Comparison of ENCODE assay signal across 8 mouse cellular contexts in the genomic region with DNA sequence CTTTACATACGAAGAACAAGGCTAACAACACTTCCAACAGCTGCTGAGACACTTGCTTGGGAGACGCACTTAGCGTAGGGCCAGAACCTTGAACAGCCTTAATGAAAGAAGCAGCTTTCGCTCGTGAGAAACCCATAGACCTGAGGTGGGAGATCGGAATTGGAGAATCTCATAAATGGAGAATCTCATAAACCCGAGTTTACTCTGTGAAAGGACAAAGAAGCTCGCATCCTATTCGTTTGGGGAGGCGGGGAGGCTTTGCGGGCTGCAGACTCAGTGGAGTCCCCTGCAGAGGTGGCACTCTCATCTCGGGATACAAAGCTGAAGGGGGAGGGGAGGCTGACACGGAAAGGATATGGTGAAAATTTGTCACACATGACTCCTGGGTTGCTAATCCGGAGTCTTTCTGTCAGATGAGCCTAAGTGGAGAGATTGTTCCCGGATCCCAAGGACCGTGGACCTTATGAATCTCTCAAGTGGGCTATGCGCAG. TPM values are rescaled to one million over a fixed set of nuclear protein-coding genes. Genes with fewer than 3 reads are reported as not detected.
DNase-seq lines count a peak whose midpoint lies in the region; ATAC-seq lines count a peak whose summit lies in the region.

No protein-coding gene starts in this region.

- no peak for ATAC-seq in heart, embryonic 11.5 days (replicated peaks; ENCODE audit: insufficient number of reproducible peaks, low FRiP score, low TSS enrichment)
- no peak for ATAC-seq in embryonic facial prominence, embryonic 14.5 days (ENCODE audit: low read depth)
- ATAC-seq in intestine, embryonic 16.5 days = no peak
- no peak for ATAC-seq in midbrain, embryonic 14.5 days (ENCODE audit: low FRiP score, low TSS enrichment)

- H3K9me3 ChIP-seq in heart, embryonic 11.5 days (replicated peaks; ENCODE audit: control insufficient read depth, low read length) = no peaks in the 10 kb centered on the region
- no peaks in the 10 kb centered on the region for H3K9me3 ChIP-seq in embryonic facial prominence, embryonic 14.5 days (ENCODE audit: control insufficient read depth, low read length)
- no peaks in the 10 kb centered on the region for H3K9me3 ChIP-seq in intestine, embryonic 16.5 days (ENCODE audit: control insufficient read depth, low read length)
- no peaks in the 10 kb centered on the region for H3K9me3 ChIP-seq in midbrain, embryonic 14.5 days (ENCODE audit: control insufficient read depth, low read length)

- peak overlapping the region; percentile 84 for H3K4me3 ChIP-seq in heart, embryonic 11.5 days (ENCODE audit: low read depth, low read length)
- peak overlapping the region; percentile 64 for H3K4me3 ChIP-seq in embryonic facial prominence, embryonic 14.5 days (ENCODE audit: low read depth, low read length)
- peak overlapping the region; percentile 6; the same call in 1 of the 2 replicates for H3K4me3 ChIP-seq in intestine, embryonic 16.5 days (ENCODE audit: low read length)
- H3K4me3 ChIP-seq in midbrain, embryonic 14.5 days (replicated peaks; ENCODE audit: low read depth, low read length) = peak overlapping the region; percentile 77

- no peaks in the 10 kb centered on the region for H3K36me3 ChIP-seq in heart, embryonic 11.5 days (ENCODE audit: control insufficient read depth, insufficient read depth, low read length)
- H3K36me3 ChIP-seq in embryonic facial prominence, embryonic 14.5 days (ENCODE audit: control insufficient read depth, insufficient read depth, low read length) = no peaks in the 10 kb centered on the region
- no peaks in the 10 kb centered on the region for H3K36me3 ChIP-seq in intestine, embryonic 16.5 days (ENCODE audit: control insufficient read depth, insufficient read depth, low read length)
- H3K36me3 ChIP-seq in midbrain, embryonic 14.5 days (ENCODE audit: control insufficient read depth, insufficient read depth, low read length) = no peaks in the 10 kb centered on the region

- no peak overlapping the region for H3K27ac ChIP-seq in heart, embryonic 11.5 days (ENCODE audit: low read depth, low read length)
- H3K27ac ChIP-seq in embryonic facial prominence, embryonic 14.5 days (replicated peaks; ENCODE audit: low read depth, low read length) = no peak overlapping the region
- no peak overlapping the region for H3K27ac ChIP-seq in intestine, embryonic 16.5 days (ENCODE audit: low read length)
- peak overlapping the region; percentile 55 for H3K27ac ChIP-seq in midbrain, embryonic 14.5 days (replicated peaks; ENCODE audit: low read depth, low read length)

- H3K4me1 ChIP-seq in heart, embryonic 11.5 days (ENCODE audit: control insufficient read depth, insufficient read depth, low read length) = peaks cover 24% of the 10 kb centered on the region
- 0 out of 2 replicates have a peak, but pooled peaks cover 6% of the 10 kb centered on the region for H3K4me1 ChIP-seq in embryonic facial prominence, embryonic 14.5 days (ENCODE audit: control insufficient read depth, insufficient read depth, low read length)
- peaks cover 22% of the 10 kb centered on the region for H3K4me1 ChIP-seq in intestine, embryonic 16.5 days (ENCODE audit: control insufficient read depth, insufficient read depth, low read length)
- peaks cover 31% of the 10 kb centered on the region for H3K4me1 ChIP-seq in midbrain, embryonic 14.5 days (ENCODE audit: control insufficient read depth, insufficient read depth, low read length)

- H3K9ac ChIP-seq in heart, embryonic 11.5 days (ENCODE audit: low read depth, low read length) = peak overlapping the region; percentile 47
- 0 out of 2 replicates have a peak overlapping the region, but pooled peaks have one; percentile 25 for H3K9ac ChIP-seq in embryonic facial prominence, embryonic 14.5 days (ENCODE audit: low read depth, low read length)
- no peak overlapping the region for H3K9ac ChIP-seq in intestine, embryonic 16.5 days (ENCODE audit: low read depth, low read length)
- peak overlapping the region; percentile 18; the same call in 1 of the 2 replicates for H3K9ac ChIP-seq in midbrain, embryonic 14.5 days (replicated peaks; ENCODE audit: low read length)

- peak overlapping the region; percentile 98 for H3K4me2 ChIP-seq in heart, embryonic 11.5 days
- H3K4me2 ChIP-seq in embryonic facial prominence, embryonic 14.5 days (ENCODE audit: low read depth, low read length) = peak overlapping the region; percentile 90
- H3K4me2 ChIP-seq in intestine, embryonic 16.5 days (ENCODE audit: low read depth, low read length) = peak overlapping the region; percentile 87
- peak overlapping the region; percentile 91 for H3K4me2 ChIP-seq in midbrain, embryonic 14.5 days (ENCODE audit: low read length)

- 3% methylated on average over 17 of the region's 17 CpGs for WGBS in heart, embryonic 11.5 days (ENCODE audit: insufficient replicate concordance)
- 5% methylated on average over 17 of the region's 17 CpGs for WGBS in embryonic facial prominence, embryonic 14.5 days
- 14% methylated on average over 17 of the region's 17 CpGs for WGBS in intestine, embryonic 16.5 days
- WGBS in midbrain, embryonic 14.5 days = 1% methylated on average over 17 of the region's 17 CpGs

- DNase-seq in heart, postnatal 4 days = no peak
- DNase-seq in embryonic facial prominence, embryonic 14.5 days (ENCODE audit: low spot score) = no peak
- DNase-seq in midbrain, embryonic 14.5 days = peak; percentile 70
- DNase-seq in frontal cortex, postnatal 25 days (ENCODE audit: low spot score in 2 of 2) = no peak
- no peak for DNase-seq in right cerebral cortex, postnatal 36 days (ENCODE audit: low spot score in 2 of 2)
- no peak for DNase-seq in right cerebral cortex, adult 2 months (ENCODE audit: low spot score in 2 of 2)

- H3K27me3 ChIP-seq in heart, embryonic 11.5 days (ENCODE audit: control insufficient read depth, insufficient read depth, low read length) = no peaks in the 10 kb centered on the region
- H3K27me3 ChIP-seq in embryonic facial prominence, embryonic 14.5 days (replicated peaks; ENCODE audit: control insufficient read depth, insufficient read depth, low read length) = peaks cover 71% of the 10 kb centered on the region
- H3K27me3 ChIP-seq in intestine, embryonic 16.5 days (replicated peaks; ENCODE audit: control insufficient read depth, insufficient read depth, low read length) = 0 out of 2 replicates have a peak, but pooled peaks cover 7% of the 10 kb centered on the region
- no peaks in the 10 kb centered on the region for H3K27me3 ChIP-seq in midbrain, embryonic 14.5 days (ENCODE audit: control insufficient read depth, insufficient read depth, low read length)

RNA-seq across cellular contexts. Expression of a gene that starts 1.2 kb away (rescaled TPM):
- 22.7 and 26.0 TPM in 2 replicates for polyA plus RNA-seq in heart, embryonic 11.5 days (2014; fragmentation: Nextera tagmentation; extraction: Ambion mirVana)
- 10 to 100 TPM; 68.6 to 78.1 TPM for total RNA-seq in heart, postnatal 4 days (2021)
- polyA plus RNA-seq in embryonic facial prominence, embryonic 14.5 days (2014; fragmentation: Nextera tagmentation; extraction: Ambion mirVana) = 6.2 and 7.6 TPM in 2 replicates
- polyA plus RNA-seq in intestine, embryonic 16.5 days (2015; fragmentation: Nextera tagmentation; extraction: Ambion mirVana) = 36.2 and 47.4 TPM in 2 replicates
- 6.7 and 10.3 TPM in 2 replicates for polyA plus RNA-seq in midbrain, embryonic 14.5 days (2014; fragmentation: Nextera tagmentation; extraction: Ambion mirVana)

Comparison
In these comparisons a context has a peak if more than half of its experiments do, and no peak if none do; other contexts are left out.
1. H3K4me3 ChIP-seq: peak in every context shown above with its lines; median percentile 84 in heart, embryonic 11.5 days; 77 in midbrain, embryonic 14.5 days; 64 in embryonic facial prominence, embryonic 14.5 days; 6 in intestine, embryonic 16.5 days.